Mouse (Mus musculus): ENCODE data around the gene Ccdc170. TPM values are rescaled to one million over a fixed set of nuclear protein-coding genes. Genes with fewer than 3 reads are reported as not detected.

Ccdc170 gene
- polyA plus RNA-seq, 1 experiment from 2014 or later, result 0.13 TPM

- ATAC-seq (ENCODE audit: insufficient number of reproducible peaks, low FRiP score, low TSS enrichment, low read depth), result no peak
- Histone ChIP-seq H3K9me3 (no peaks in the 10 kb centered on the region), H3K4me1 (no peaks in the 10 kb centered on the region), H3K9ac (no peak overlapping the region), H3K4me3 (no peak overlapping the region), H3K27ac (no peak overlapping the region), H3K4me2 (no peak overlapping the region), H3K27me3 (no peaks in the 10 kb centered on the region), H3K36me3 (no peaks in the 10 kb centered on the region)
- 50% methylated on average over 4 of the region's 4 CpGs for WGBS
Observed at GRCm38 (mm10) chr10:4523078-4523477, 40.8 kb downstream of the Ccdc170 start.

GRCm38 (mm10) chr10:4528043-4528442, 45.7 kb downstream of the Ccdc170 start:
- WGBS, result 68% methylated on average over 7 of the region's 7 CpGs
- Histone ChIP-seq H3K27ac (no peak overlapping the region), H3K4me2 (no peak overlapping the region), H3K27me3 (no peaks in the 10 kb centered on the region), H3K9me3 (no peaks in the 10 kb centered on the region), H3K4me3 (no peak overlapping the region), H3K9ac (no peak overlapping the region), H3K4me1 (no peaks in the 10 kb centered on the region), H3K36me3 (no peaks in the 10 kb centered on the region)
- no peak for ATAC-seq (ENCODE audit: insufficient number of reproducible peaks, low FRiP score, low TSS enrichment, low read depth)

- no peak for ATAC-seq (ENCODE audit: insufficient number of reproducible peaks, low FRiP score, low TSS enrichment, low read depth)
- no peaks in the 10 kb centered on the region for H3K9me3 ChIP-seq
- H3K27me3 ChIP-seq, result no peaks in the 10 kb centered on the region
- WGBS, result 83% methylated on average over 9 of the region's 9 CpGs
- no peak overlapping the region for H3K9ac ChIP-seq
- H3K4me1 ChIP-seq, result no peaks in the 10 kb centered on the region
- H3K4me3 ChIP-seq, result no peak overlapping the region
- H3K27ac ChIP-seq, result no peak overlapping the region
- H3K4me2 ChIP-seq, result no peak overlapping the region
- no peaks in the 10 kb centered on the region for H3K36me3 ChIP-seq
Observed at GRCm38 (mm10) chr10:4530638-4531235, 48.4 kb downstream of the Ccdc170 start.

- Histone ChIP-seq H3K9me3 (no peaks in the 10 kb centered on the region), H3K4me3 (no peak overlapping the region), H3K9ac (no peak overlapping the region), H3K4me2 (no peak overlapping the region), H3K27ac (no peak overlapping the region), H3K36me3 (no peaks in the 10 kb centered on the region), H3K27me3 (no peaks in the 10 kb centered on the region), H3K4me1 (no peaks in the 10 kb centered on the region)
- WGBS, result 52% methylated on average over 6 of the region's 6 CpGs
- no peak for ATAC-seq (ENCODE audit: insufficient number of reproducible peaks, low FRiP score, low TSS enrichment, low read depth)
Observed at GRCm38 (mm10) chr10:4531933-4532332, 49.6 kb downstream of the Ccdc170 start.

- Histone ChIP-seq H3K4me2 (no peak overlapping the region), H3K4me3 (no peak overlapping the region), H3K27ac (no peak overlapping the region), H3K4me1 (no peaks in the 10 kb centered on the region), H3K27me3 (no peaks in the 10 kb centered on the region), H3K9me3 (no peaks in the 10 kb centered on the region), H3K9ac (no peak overlapping the region), H3K36me3 (no peaks in the 10 kb centered on the region)
- 66% methylated on average over 6 of the region's 6 CpGs for WGBS
- ATAC-seq (ENCODE audit: insufficient number of reproducible peaks, low FRiP score, low TSS enrichment, low read depth), result no peak
Observed at GRCm38 (mm10) chr10:4532731-4533130, 50.4 kb downstream of the Ccdc170 start.

GRCm38 (mm10) chr10:4533873-4534272, 51.6 kb downstream of the Ccdc170 start:
- no peaks in the 10 kb centered on the region for H3K36me3 ChIP-seq
- H3K4me1 ChIP-seq, result no peaks in the 10 kb centered on the region
- 72% methylated on average over 11 of the region's 11 CpGs for WGBS
- H3K27ac ChIP-seq, result no peak overlapping the region
- no peaks in the 10 kb centered on the region for H3K9me3 ChIP-seq
- H3K4me2 ChIP-seq, result no peak overlapping the region
- no peak for ATAC-seq (ENCODE audit: insufficient number of reproducible peaks, low FRiP score, low TSS enrichment, low read depth)
- H3K27me3 ChIP-seq, result no peaks in the 10 kb centered on the region
- H3K4me3 ChIP-seq, result no peak overlapping the region
- no peak overlapping the region for H3K9ac ChIP-seq

- WGBS, result 92% methylated on average over 2 of the region's 2 CpGs
- no peaks in the 10 kb centered on the region for H3K9me3 ChIP-seq
- H3K4me1 ChIP-seq, result no peaks in the 10 kb centered on the region
- no peaks in the 10 kb centered on the region for H3K27me3 ChIP-seq
- no peaks in the 10 kb centered on the region for H3K36me3 ChIP-seq
- no peak overlapping the region for H3K9ac ChIP-seq
- H3K4me2 ChIP-seq, result no peak overlapping the region
- no peak for ATAC-seq (ENCODE audit: insufficient number of reproducible peaks, low FRiP score, low TSS enrichment, low read depth)
- H3K4me3 ChIP-seq, result no peak overlapping the region
- H3K27ac ChIP-seq, result no peak overlapping the region
Observed at GRCm38 (mm10) chr10:4545550-4545949, 63.2 kb downstream of the Ccdc170 start.

- no peaks in the 10 kb centered on the region for H3K36me3 ChIP-seq
- no peaks in the 10 kb centered on the region for H3K9me3 ChIP-seq
- no peak for ATAC-seq (ENCODE audit: insufficient number of reproducible peaks, low FRiP score, low TSS enrichment, low read depth)
- no peak overlapping the region for H3K4me3 ChIP-seq
- no peak overlapping the region for H3K4me2 ChIP-seq
- H3K27ac ChIP-seq, result no peak overlapping the region
- H3K4me1 ChIP-seq, result no peaks in the 10 kb centered on the region
- 36% methylated on average over 9 of the region's 9 CpGs for WGBS
- no peak overlapping the region for H3K9ac ChIP-seq
- no peaks in the 10 kb centered on the region for H3K27me3 ChIP-seq
Observed at GRCm38 (mm10) chr10:4553442-4554119, 71.3 kb downstream of the Ccdc170 start.

GRCm38 (mm10) chr10:4556842-4557377, 74.6 kb downstream of the Ccdc170 start:
- no peak overlapping the region for H3K27ac ChIP-seq
- H3K4me1 ChIP-seq, result no peaks in the 10 kb centered on the region; the same call in 1 of the 2 replicates
- no peak overlapping the region for H3K4me3 ChIP-seq
- H3K36me3 ChIP-seq, result no peaks in the 10 kb centered on the region
- H3K9ac ChIP-seq, result no peak overlapping the region
- H3K4me2 ChIP-seq, result no peak overlapping the region
- ATAC-seq (ENCODE audit: insufficient number of reproducible peaks, low FRiP score, low TSS enrichment, low read depth), result no peak
- no peaks in the 10 kb centered on the region for H3K9me3 ChIP-seq
- H3K27me3 ChIP-seq, result no peaks in the 10 kb centered on the region
- WGBS, result 75% methylated on average over 3 of the region's 3 CpGs

GRCm38 (mm10) chr10:4559132-4559531, 76.8 kb downstream of the Ccdc170 start:
- no peaks in the 10 kb centered on the region; the same call in 1 of the 2 replicates for H3K4me1 ChIP-seq
- H3K9me3 ChIP-seq, result no peaks in the 10 kb centered on the region
- no peaks in the 10 kb centered on the region for H3K27me3 ChIP-seq
- no peak overlapping the region for H3K4me2 ChIP-seq
- no peaks in the 10 kb centered on the region for H3K36me3 ChIP-seq
- H3K27ac ChIP-seq, result no peak overlapping the region
- WGBS, result 29% methylated on average over 4 of the region's 4 CpGs
- no peak overlapping the region for H3K4me3 ChIP-seq
- no peak for ATAC-seq (ENCODE audit: insufficient number of reproducible peaks, low FRiP score, low TSS enrichment, low read depth)
- H3K9ac ChIP-seq, result no peak overlapping the region

GRCm38 (mm10) chr10:4565148-4565547, 82.8 kb downstream of the Ccdc170 start:
- WGBS, result 81% methylated on average over 1 of the region's 1 CpGs
- H3K36me3 ChIP-seq, result no peaks in the 10 kb centered on the region
- no peaks in the 10 kb centered on the region; the same call in 1 of the 2 replicates for H3K4me1 ChIP-seq
- no peaks in the 10 kb centered on the region for H3K27me3 ChIP-seq
- ATAC-seq (ENCODE audit: insufficient number of reproducible peaks, low FRiP score, low TSS enrichment, low read depth), result no peak
- H3K9ac ChIP-seq, result no peak overlapping the region
- no peak overlapping the region for H3K4me2 ChIP-seq
- H3K9me3 ChIP-seq, result no peaks in the 10 kb centered on the region
- H3K27ac ChIP-seq, result no peak overlapping the region
- no peak overlapping the region for H3K4me3 ChIP-seq

GRCm38 (mm10) chr10:4570778-4571177, 88.5 kb downstream of the Ccdc170 start:
- WGBS, result 86% methylated on average over 4 of the region's 4 CpGs
- H3K9me3 ChIP-seq, result no peaks in the 10 kb centered on the region
- no peaks in the 10 kb centered on the region for H3K27me3 ChIP-seq
- no peaks in the 10 kb centered on the region for H3K36me3 ChIP-seq
- no peak overlapping the region for H3K4me3 ChIP-seq
- no peak overlapping the region for H3K4me2 ChIP-seq
- no peak for ATAC-seq (ENCODE audit: insufficient number of reproducible peaks, low FRiP score, low TSS enrichment, low read depth)
- no peaks in the 10 kb centered on the region for H3K4me1 ChIP-seq
- H3K9ac ChIP-seq, result no peak overlapping the region
- no peak overlapping the region for H3K27ac ChIP-seq
